Mouse (Mus musculus): Measurements from ENCODE around the gene Zfp992. TPM values are rescaled to one million over a fixed set of nuclear protein-coding genes. Genes with fewer than 3 reads are reported as not detected.
"Not testable (repeated sequence)": the region's sequence is repeated elsewhere in the genome, so short reads cannot be mapped to it uniquely, and the experiment has no call there.

Zfp992 gene
- polyA plus RNA-seq, 1 experiment from 2014 or later: 31.6 TPM

- not testable (repeated sequence) for H3K4me3 ChIP-seq (ENCODE audit: inconsistent target); H3K27ac ChIP-seq; H3K36me3 ChIP-seq (ENCODE audit: inconsistent target); H3K79me2 ChIP-seq (ENCODE audit: inconsistent target)
- WGBS (ENCODE audit: missing documents): 69% methylated on average over 1 of the region's 1 CpGs
Observed at GRCm38 (mm10) chr4:146486753-146487152, 37.9 kb downstream of the Zfp992 start.

- not testable (repeated sequence) for H3K36me3 ChIP-seq (ENCODE audit: inconsistent target); H3K27ac ChIP-seq
- 79% methylated on average over 4 of the region's 4 CpGs for WGBS (ENCODE audit: missing documents)
Observed at GRCm38 (mm10) chr4:146489196-146489595, 40.4 kb downstream of the Zfp992 start.

GRCm38 (mm10) chr4:146491993-146492392, 43.2 kb downstream of the Zfp992 start:
- H3K27ac ChIP-seq; H3K79me2 ChIP-seq (ENCODE audit: inconsistent target); H3K4me3 ChIP-seq (ENCODE audit: inconsistent target); H3K36me3 ChIP-seq (ENCODE audit: inconsistent target): not testable (repeated sequence)
- WGBS (ENCODE audit: missing documents): 77% methylated on average over 1 of the region's 1 CpGs

More at GRCm38 (mm10) chr4:146489196-146489595, 40.4 kb downstream of the Zfp992 start:
- H3K4me3 ChIP-seq (ENCODE audit: inconsistent target); H3K79me2 ChIP-seq (ENCODE audit: inconsistent target): not testable (repeated sequence)

GRCm38 (mm10) chr4:146492439-146492838, 43.6 kb downstream of the Zfp992 start:
- Histone ChIP-seq H3K27ac (no peak overlapping the region), H3K79me2 (ENCODE audit: inconsistent target) (no peaks in the 10 kb centered on the region), H3K36me3 (ENCODE audit: inconsistent target) (no peaks in the 10 kb centered on the region), H3K4me3 (ENCODE audit: inconsistent target) (no peak overlapping the region)

- Histone ChIP-seq H3K79me2 (ENCODE audit: inconsistent target) (no peaks in the 10 kb centered on the region), H3K36me3 (ENCODE audit: inconsistent target) (no peaks in the 10 kb centered on the region), H3K27ac (no peak overlapping the region), H3K4me3 (ENCODE audit: inconsistent target) (no peak overlapping the region)
- WGBS (ENCODE audit: missing documents): 48% methylated on average over 1 of the region's 1 CpGs
Observed at GRCm38 (mm10) chr4:146492851-146493250, 44.0 kb downstream of the Zfp992 start.

- not testable (repeated sequence) for H3K27ac ChIP-seq; H3K4me3 ChIP-seq (ENCODE audit: inconsistent target); H3K36me3 ChIP-seq (ENCODE audit: inconsistent target); H3K79me2 ChIP-seq (ENCODE audit: inconsistent target)
- 86% methylated on average over 6 of the region's 6 CpGs for WGBS (ENCODE audit: missing documents)
Observed at GRCm38 (mm10) chr4:146493319-146493907, 44.6 kb downstream of the Zfp992 start.

- WGBS (ENCODE audit: missing documents): 64% methylated on average over 4 of the region's 4 CpGs
- Histone ChIP-seq H3K4me3 (ENCODE audit: inconsistent target) (no peak overlapping the region), H3K27ac (no peak overlapping the region), H3K36me3 (ENCODE audit: inconsistent target) (no peaks in the 10 kb centered on the region), H3K79me2 (ENCODE audit: inconsistent target) (no peaks in the 10 kb centered on the region)
Observed at GRCm38 (mm10) chr4:146494980-146495379, 46.2 kb downstream of the Zfp992 start.

- WGBS (ENCODE audit: missing documents): 80% methylated on average over 9 of the region's 9 CpGs
- H3K4me3 ChIP-seq (ENCODE audit: inconsistent target); H3K79me2 ChIP-seq (ENCODE audit: inconsistent target); H3K27ac ChIP-seq; H3K36me3 ChIP-seq (ENCODE audit: inconsistent target): not testable (repeated sequence)
Observed at GRCm38 (mm10) chr4:146497695-146498275, 49.0 kb downstream of the Zfp992 start.

- H3K27ac ChIP-seq; H3K79me2 ChIP-seq (ENCODE audit: inconsistent target); H3K4me3 ChIP-seq (ENCODE audit: inconsistent target); H3K36me3 ChIP-seq (ENCODE audit: inconsistent target): not testable (repeated sequence)
- WGBS (ENCODE audit: missing documents): 92% methylated on average over 4 of the region's 4 CpGs
Observed at GRCm38 (mm10) chr4:146501727-146502126, 52.9 kb downstream of the Zfp992 start, which contains the start of gene Zfp981. Gene Zfp981, plus strand, starts transcription at chr4:146502027.

- H3K4me3 ChIP-seq (ENCODE audit: inconsistent target); H3K36me3 ChIP-seq (ENCODE audit: inconsistent target); H3K79me2 ChIP-seq (ENCODE audit: inconsistent target); H3K27ac ChIP-seq: not testable (repeated sequence)
- 91% methylated on average over 9 of the region's 24 CpGs for WGBS (ENCODE audit: missing documents)
Observed at GRCm38 (mm10) chr4:146509029-146509428, 60.2 kb downstream of the Zfp992 start.

GRCm38 (mm10) chr4:146511871-146512270, 63.0 kb downstream of the Zfp992 start:
- H3K27ac ChIP-seq; H3K36me3 ChIP-seq (ENCODE audit: inconsistent target); H3K79me2 ChIP-seq (ENCODE audit: inconsistent target); H3K4me3 ChIP-seq (ENCODE audit: inconsistent target): not testable (repeated sequence)

- no peaks in the 10 kb centered on the region for H3K36me3 ChIP-seq (ENCODE audit: inconsistent target)
- 48% methylated on average over 1 of the region's 1 CpGs for WGBS (ENCODE audit: missing documents)
- no peak overlapping the region for H3K27ac ChIP-seq
- no peaks in the 10 kb centered on the region for H3K79me2 ChIP-seq (ENCODE audit: inconsistent target)
- H3K4me3 ChIP-seq (ENCODE audit: inconsistent target): no peak overlapping the region
Observed at GRCm38 (mm10) chr4:146516474-146516873, 67.7 kb downstream of the Zfp992 start.

- H3K4me3 ChIP-seq (ENCODE audit: inconsistent target); H3K27ac ChIP-seq; H3K79me2 ChIP-seq (ENCODE audit: inconsistent target); H3K36me3 ChIP-seq (ENCODE audit: inconsistent target): not testable (repeated sequence)
- 61% methylated on average over 2 of the region's 2 CpGs for WGBS (ENCODE audit: missing documents)
Observed at GRCm38 (mm10) chr4:146517150-146517549, 68.3 kb downstream of the Zfp992 start.
